Mouse (Mus musculus): ENCODE results near the gene Ctsc. TPM values are rescaled to one million over a fixed set of nuclear protein-coding genes. Genes with fewer than 3 reads are reported as not detected.

Gene Ctsc
- polyA plus RNA-seq, 1 experiment from 2014 or later = 18.5 TPM

DNA sequence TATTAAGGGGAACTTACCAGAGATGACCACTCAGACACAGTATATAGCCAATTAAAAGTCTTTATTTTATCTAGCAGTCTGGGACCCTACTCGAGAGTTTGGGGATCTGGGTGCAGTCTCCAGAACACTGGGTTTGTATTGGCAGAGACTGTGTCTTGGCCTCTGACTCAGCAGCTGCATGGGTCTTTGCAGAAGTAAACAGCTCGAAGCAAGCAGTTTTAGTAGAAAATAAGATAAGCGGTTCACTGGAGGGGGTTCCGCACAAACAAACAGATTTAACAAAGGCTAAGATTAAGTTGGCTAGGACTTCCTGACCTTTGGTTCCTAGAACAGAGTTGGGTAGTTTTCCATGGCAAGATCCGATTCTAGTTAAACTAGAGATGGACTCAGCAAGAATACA is 13.0 kb upstream of the Ctsc start:
- Histone ChIP-seq H3K4me2 (no peak overlapping the region), H3K9me3 (replicated peaks) (no peaks in the 10 kb centered on the region), H3K9ac (replicated peaks) (no peak overlapping the region), H3K4me1 (no peaks in the 10 kb centered on the region), H3K27me3 (replicated peaks) (no peaks in the 10 kb centered on the region), H3K36me3 (no peaks in the 10 kb centered on the region), H3K4me3 (replicated peaks) (no peak overlapping the region), H3K27ac (replicated peaks) (no peak overlapping the region)
- no peak for ATAC-seq (ENCODE audit: low FRiP score)
- WGBS = 83% methylated on average over 5 of the region's 5 CpGs

DNA sequence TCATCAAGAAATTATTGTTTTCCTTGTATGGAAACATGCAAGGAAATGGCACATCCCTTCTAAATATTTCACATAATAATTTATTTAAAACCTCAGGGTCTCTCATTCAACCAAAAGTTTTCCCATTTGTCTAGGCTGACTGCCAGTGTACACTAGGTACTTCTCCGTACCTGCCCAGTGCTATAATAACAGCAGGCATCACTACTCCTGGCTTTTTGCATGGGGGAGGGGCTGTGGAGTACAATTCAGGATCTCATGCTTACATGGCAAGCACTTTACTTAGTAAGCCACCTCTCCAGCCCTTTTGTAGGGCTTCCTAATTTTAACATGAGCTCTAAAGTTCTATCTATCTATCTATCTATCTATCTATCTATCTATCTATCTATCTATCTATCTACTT is 8.0 kb upstream of the Ctsc start:
- Histone ChIP-seq H3K27ac (replicated peaks) (no peak overlapping the region), H3K4me3 (replicated peaks) (no peak overlapping the region), H3K9ac (replicated peaks) (no peak overlapping the region), H3K36me3 (no peaks in the 10 kb centered on the region), H3K4me1 (no peaks in the 10 kb centered on the region), H3K4me2 (no peak overlapping the region), H3K27me3 (replicated peaks) (no peaks in the 10 kb centered on the region), H3K9me3 (replicated peaks) (no peaks in the 10 kb centered on the region)
- 92% methylated on average over 1 of the region's 1 CpGs for WGBS
- ATAC-seq (ENCODE audit: low FRiP score) = no peak

DNA sequence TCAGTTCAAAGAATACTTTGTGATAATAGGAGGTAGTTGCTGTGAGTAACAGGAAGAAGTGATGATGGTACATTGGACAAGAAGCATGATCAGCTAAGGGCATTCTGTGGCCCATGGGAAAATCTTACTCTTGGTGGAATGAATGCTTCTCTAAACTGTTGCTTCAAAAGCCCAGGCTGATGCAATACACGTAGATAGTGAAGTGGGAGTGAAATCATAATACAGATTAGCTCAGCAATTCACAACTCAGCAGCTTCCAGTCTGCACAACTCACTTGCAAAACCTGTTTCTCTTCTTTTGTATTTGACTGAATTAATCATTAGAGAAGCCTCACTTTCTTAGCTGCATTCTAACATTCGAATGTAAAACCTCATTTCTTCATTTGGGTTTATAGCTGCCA is 6.4 kb upstream of the Ctsc start:
- Histone ChIP-seq H3K27ac (replicated peaks) (no peak overlapping the region), H3K36me3 (no peaks in the 10 kb centered on the region), H3K4me3 (replicated peaks) (no peak overlapping the region), H3K27me3 (replicated peaks) (no peaks in the 10 kb centered on the region), H3K9me3 (replicated peaks) (no peaks in the 10 kb centered on the region), H3K4me2 (no peak overlapping the region), H3K4me1 (no peaks in the 10 kb centered on the region), H3K9ac (replicated peaks) (no peak overlapping the region)
- ATAC-seq (ENCODE audit: low FRiP score) = no peak
- WGBS = 71% methylated on average over 2 of the region's 2 CpGs

GRCm38 (mm10) chr7:88276914-88277765 is 745 bp upstream of the Ctsc start:
- Histone ChIP-seq H3K9ac (replicated peaks) (no peak overlapping the region), H3K27ac (replicated peaks) (no peak overlapping the region), H3K4me1 (peaks cover 12% of the 10 kb centered on the region), H3K4me3 (replicated peaks) (peak overlapping the region; percentile 48), H3K36me3 (no peaks in the 10 kb centered on the region), H3K27me3 (replicated peaks) (no peaks in the 10 kb centered on the region), H3K4me2 (peak overlapping the region; percentile 95), H3K9me3 (replicated peaks) (no peaks in the 10 kb centered on the region)
- 50% methylated on average over 7 of the region's 7 CpGs for WGBS
- ATAC-seq (ENCODE audit: low FRiP score) = no peak

GRCm38 (mm10) chr7:88278628-88279196 is 827 bp downstream of the Ctsc start:
- ATAC-seq (ENCODE audit: low FRiP score) = no peak
- peak overlapping the region; percentile 48 for H3K4me3 ChIP-seq (replicated peaks)
- H3K27me3 ChIP-seq (replicated peaks) = no peaks in the 10 kb centered on the region
- H3K9me3 ChIP-seq (replicated peaks) = no peaks in the 10 kb centered on the region
- H3K4me2 ChIP-seq = peak overlapping the region; percentile 95
- H3K36me3 ChIP-seq = no peaks in the 10 kb centered on the region
- peaks cover 12% of the 10 kb centered on the region for H3K4me1 ChIP-seq
- H3K9ac ChIP-seq (replicated peaks) = no peak overlapping the region
- H3K27ac ChIP-seq (replicated peaks) = no peak overlapping the region
- WGBS = 62% methylated on average over 8 of the region's 8 CpGs

- Histone ChIP-seq H3K27ac (replicated peaks) (no peak overlapping the region), H3K27me3 (replicated peaks) (no peaks in the 10 kb centered on the region), H3K4me1 (no peaks in the 10 kb centered on the region), H3K9ac (replicated peaks) (no peak overlapping the region), H3K9me3 (replicated peaks) (no peaks in the 10 kb centered on the region), H3K36me3 (no peaks in the 10 kb centered on the region), H3K4me2 (no peak overlapping the region), H3K4me3 (replicated peaks) (no peak overlapping the region)
- 73% methylated on average over 3 of the region's 3 CpGs for WGBS
- no peak for ATAC-seq (ENCODE audit: low FRiP score)
Observed at GRCm38 (mm10) chr7:88285276-88285675, 7.4 kb downstream of the Ctsc start.

GRCm38 (mm10) chr7:88291036-88291435 is 13.2 kb downstream of the Ctsc start:
- no peaks in the 10 kb centered on the region for H3K36me3 ChIP-seq
- H3K9me3 ChIP-seq (replicated peaks) = no peaks in the 10 kb centered on the region
- H3K4me2 ChIP-seq = no peak overlapping the region
- no peak overlapping the region for H3K4me3 ChIP-seq (replicated peaks)
- WGBS = 53% methylated on average over 2 of the region's 2 CpGs
- no peaks in the 10 kb centered on the region for H3K27me3 ChIP-seq (replicated peaks)
- no peaks in the 10 kb centered on the region for H3K4me1 ChIP-seq
- no peak overlapping the region for H3K27ac ChIP-seq (replicated peaks)
- H3K9ac ChIP-seq (replicated peaks) = no peak overlapping the region
- ATAC-seq (ENCODE audit: low FRiP score) = no peak

GRCm38 (mm10) chr7:88292044-88292443 is 14.2 kb downstream of the Ctsc start:
- Histone ChIP-seq H3K4me1 (no peaks in the 10 kb centered on the region; the same call in 1 of the 2 replicates), H3K4me2 (no peak overlapping the region), H3K27me3 (replicated peaks) (no peaks in the 10 kb centered on the region), H3K9ac (replicated peaks) (no peak overlapping the region), H3K27ac (replicated peaks) (no peak overlapping the region), H3K9me3 (replicated peaks) (no peaks in the 10 kb centered on the region), H3K4me3 (replicated peaks) (no peak overlapping the region), H3K36me3 (no peaks in the 10 kb centered on the region)
- ATAC-seq (ENCODE audit: low FRiP score) = no peak
- 88% methylated on average over 2 of the region's 2 CpGs for WGBS

GRCm38 (mm10) chr7:88293907-88294306 is 16.0 kb downstream of the Ctsc start:
- Histone ChIP-seq H3K4me1 (no peaks in the 10 kb centered on the region; the same call in 1 of the 2 replicates), H3K27me3 (replicated peaks) (no peaks in the 10 kb centered on the region), H3K36me3 (no peaks in the 10 kb centered on the region), H3K4me2 (no peak overlapping the region), H3K27ac (replicated peaks) (no peak overlapping the region), H3K9me3 (replicated peaks) (no peaks in the 10 kb centered on the region), H3K4me3 (replicated peaks) (no peak overlapping the region), H3K9ac (replicated peaks) (no peak overlapping the region)
- 74% methylated on average over 6 of the region's 6 CpGs for WGBS
- no peak for ATAC-seq (ENCODE audit: low FRiP score)

DNA sequence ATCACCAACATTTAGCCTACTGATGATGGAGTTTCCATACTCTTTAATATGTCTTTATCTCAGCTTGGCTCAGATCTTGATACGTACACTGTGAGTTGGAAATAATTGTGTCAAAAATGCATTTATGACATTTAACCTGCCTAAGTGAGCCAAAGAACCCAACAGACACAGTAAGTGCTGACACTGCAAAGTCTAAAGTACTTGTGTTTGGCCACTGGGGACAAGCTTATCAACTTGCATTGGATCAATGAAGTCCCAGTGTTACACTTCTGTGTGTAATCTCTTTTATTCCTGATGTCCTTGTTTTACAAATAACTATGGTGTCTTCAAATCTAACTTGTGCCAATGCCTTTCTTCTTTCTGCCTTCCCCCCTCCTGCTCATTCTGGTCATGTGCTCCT is 18.1 kb downstream of the Ctsc start:
- no peak for ATAC-seq (ENCODE audit: low FRiP score)

DNA sequence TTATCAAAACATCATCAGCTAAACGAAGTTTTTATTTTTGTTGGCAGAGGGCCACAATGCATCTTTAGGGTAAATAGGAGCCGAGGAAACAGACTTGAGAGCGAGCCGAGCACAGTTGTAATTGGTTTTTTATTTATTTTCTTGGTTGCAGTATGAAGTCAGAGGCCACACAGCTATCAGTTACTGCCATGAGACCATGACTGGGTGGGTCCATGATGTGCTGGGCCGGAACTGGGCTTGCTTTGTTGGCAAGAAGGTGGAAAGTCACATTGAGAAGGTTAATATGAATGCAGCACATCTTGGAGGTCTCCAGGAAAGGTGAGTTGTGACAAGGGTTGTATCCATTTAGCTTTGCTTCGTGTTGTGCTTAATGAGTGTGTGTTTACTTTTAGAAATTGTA is 19.0 kb downstream of the Ctsc start:
- no peak overlapping the region for H3K4me3 ChIP-seq (replicated peaks)
- WGBS = 63% methylated on average over 6 of the region's 6 CpGs
- H3K4me1 ChIP-seq = no peaks in the 10 kb centered on the region; the same call in 1 of the 2 replicates
- no peaks in the 10 kb centered on the region for H3K9me3 ChIP-seq (replicated peaks)
- no peak overlapping the region for H3K27ac ChIP-seq (replicated peaks)
- H3K36me3 ChIP-seq = no peaks in the 10 kb centered on the region
- H3K9ac ChIP-seq (replicated peaks) = no peak overlapping the region
- no peak for ATAC-seq (ENCODE audit: low FRiP score)
- no peaks in the 10 kb centered on the region for H3K27me3 ChIP-seq (replicated peaks)
- H3K4me2 ChIP-seq = no peak overlapping the region

More for the DNA sequence above, 18.1 kb downstream of the Ctsc start:
- Histone ChIP-seq H3K27ac (replicated peaks) (no peak overlapping the region), H3K4me3 (replicated peaks) (no peak overlapping the region), H3K9me3 (replicated peaks) (no peaks in the 10 kb centered on the region), H3K4me1 (no peaks in the 10 kb centered on the region; the same call in 1 of the 2 replicates), H3K27me3 (replicated peaks) (no peaks in the 10 kb centered on the region), H3K9ac (replicated peaks) (no peak overlapping the region), H3K4me2 (no peak overlapping the region), H3K36me3 (no peaks in the 10 kb centered on the region)
- WGBS = 98% methylated on average over 1 of the region's 1 CpGs

GRCm38 (mm10) chr7:88305750-88306149 is 27.9 kb downstream of the Ctsc start:
- 82% methylated on average over 4 of the region's 4 CpGs for WGBS
- H3K9me3 ChIP-seq (replicated peaks) = no peaks in the 10 kb centered on the region

More at GRCm38 (mm10) chr7:88305750-88306149, 27.9 kb downstream of the Ctsc start:
- Histone ChIP-seq H3K4me2 (no peak overlapping the region), H3K9ac (replicated peaks) (no peak overlapping the region), H3K4me1 (no peaks in the 10 kb centered on the region), H3K4me3 (replicated peaks) (no peak overlapping the region), H3K36me3 (no peaks in the 10 kb centered on the region), H3K27me3 (replicated peaks) (no peaks in the 10 kb centered on the region), H3K27ac (replicated peaks) (no peak overlapping the region)
- ATAC-seq (ENCODE audit: low FRiP score) = no peak

All from neural tube, embryonic 15.5 days (tissue).